Mouse (Mus musculus): ENCODE measurements around the gene Olfr1392.

The Olfr1392 gene

DNA sequence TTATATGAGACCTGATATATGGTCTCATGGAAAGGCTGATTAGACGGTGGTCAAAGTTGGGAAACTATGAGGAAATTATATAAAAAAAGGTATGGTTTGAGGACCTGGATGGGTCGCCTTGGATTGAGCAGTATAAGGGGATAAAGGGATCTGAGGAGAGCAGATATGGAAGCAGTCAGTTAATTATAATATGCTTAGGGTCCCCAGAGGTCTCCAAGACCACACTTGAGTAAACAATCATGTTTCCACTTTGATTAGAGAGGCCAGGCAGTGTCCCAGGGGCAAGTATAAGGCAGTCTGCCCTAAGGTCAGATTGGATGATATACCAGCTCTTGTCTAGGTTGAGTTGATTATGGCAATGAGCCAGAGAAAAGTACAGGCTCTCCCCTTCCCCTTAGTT lies 37.4 kb downstream of the Olfr1392 start, which contains the start of gene Olfr1391:
Olfr1391 (plus strand) TSS at position 301 of the 400 bp plus-strand sequence.
- DNase-seq (ENCODE audit: low spot score), result no peak

GRCm38 (mm10) chr11:49326726-49327125 lies 41.6 kb downstream of the Olfr1392 start:
- no peak for DNase-seq (ENCODE audit: low spot score)

DNA sequence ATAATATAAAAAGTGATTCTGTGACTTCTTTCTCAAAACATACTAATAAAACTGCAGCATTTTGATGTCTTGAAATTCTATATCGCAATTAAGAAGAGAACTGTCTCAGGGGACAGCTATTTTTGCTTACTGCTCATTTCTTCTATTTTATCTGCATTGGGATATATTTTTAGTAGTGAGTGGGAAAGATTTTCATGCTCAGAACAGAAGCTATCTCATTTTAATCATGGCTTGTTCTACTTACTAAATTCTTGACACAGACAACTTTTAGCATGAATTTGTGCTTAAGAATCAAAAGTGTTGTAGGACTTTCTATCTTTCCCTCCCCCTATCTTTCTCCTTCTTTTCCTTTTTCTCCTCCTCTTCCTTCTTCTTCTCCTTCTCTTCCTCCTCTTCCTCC lies 44.6 kb downstream of the Olfr1392 start:
- DNase-seq (ENCODE audit: low spot score), result no peak

DNA sequence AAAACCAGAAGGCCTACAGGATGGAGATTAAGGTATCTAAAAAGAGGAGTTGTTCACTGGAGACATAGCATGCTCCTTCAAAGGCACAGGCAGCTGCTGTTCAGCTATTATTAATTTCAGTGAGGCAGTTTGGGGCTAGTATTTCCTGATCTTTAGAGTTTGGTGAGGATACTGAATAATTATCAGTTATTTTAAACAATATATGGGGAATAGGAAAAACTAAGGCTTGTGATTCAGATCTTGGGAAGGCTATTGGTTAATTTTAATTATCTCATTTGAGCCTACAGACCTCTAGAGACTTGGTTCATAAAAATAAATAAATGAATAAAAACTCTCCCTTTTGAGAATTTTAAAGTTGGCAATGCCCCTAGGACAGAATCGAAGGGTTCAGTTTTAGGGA lies 49.8 kb downstream of the Olfr1392 start, which contains the start of gene Olfr1390:
Olfr1390 (plus strand) TSS at position 301 of the 400 bp plus-strand sequence.
- DNase-seq (ENCODE audit: low spot score), result no peak

DNA sequence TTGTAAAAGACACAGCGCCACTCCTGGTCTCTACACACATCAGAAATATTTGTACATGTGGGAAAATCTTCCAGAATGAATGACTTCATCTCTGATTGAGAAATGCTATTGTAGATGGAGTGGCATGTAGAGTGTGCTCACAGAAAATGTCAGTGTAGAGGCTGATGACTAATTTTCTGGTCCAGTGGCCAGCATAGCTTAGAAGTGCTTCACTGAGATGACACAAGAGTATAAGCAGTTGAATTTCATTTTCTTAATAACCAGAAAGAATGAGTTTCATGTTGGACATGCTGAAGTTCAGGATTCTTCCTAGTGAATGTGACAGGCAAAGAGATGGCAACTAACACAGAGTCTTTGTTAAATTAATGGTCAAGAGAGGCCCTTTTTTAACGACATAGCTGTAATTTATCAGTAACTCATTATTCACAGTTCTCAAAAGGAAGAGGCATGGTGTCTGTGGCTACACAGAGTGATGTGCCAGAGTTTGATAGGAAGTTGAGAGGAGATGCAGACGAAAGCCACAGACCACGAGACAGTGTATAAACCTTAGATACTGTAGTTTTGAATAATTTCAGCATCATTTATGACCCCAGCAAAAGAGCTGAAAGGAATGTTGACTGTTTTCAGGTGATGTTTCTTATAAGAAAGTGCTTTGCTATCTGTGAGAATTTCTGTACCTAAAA lies 52.2 kb downstream of the Olfr1392 start:
- no peak for DNase-seq (ENCODE audit: low spot score)

Measured in lung, postnatal 25 days (tissue).